Mouse (Mus musculus): ENCODE results near the gene Ccp110. TPM values are rescaled to one million over a fixed set of nuclear protein-coding genes. Genes with fewer than 3 reads are reported as not detected.

Ccp110 gene
- total and polyA plus RNA-seq, 2 experiments from 2014 or later = 16.1 to 24.6 TPM

- Histone ChIP-seq H3K27ac (peak overlapping the region; percentile 98; the same call in 1 of the 2 replicates), H3K4me2 (ENCODE audit: low read depth, low read length) (peak overlapping the region; percentile 66), H3K4me3 (ENCODE audit: low read length) (peak overlapping the region; percentile 90), H3K9me3 (ENCODE audit: low read length) (no peaks in the 10 kb centered on the region), H3K36me3 (ENCODE audit: insufficient read depth, low read length) (no peaks in the 10 kb centered on the region), H3K9ac (replicated peaks; ENCODE audit: low read length) (0 out of 2 replicates have a peak overlapping the region, but pooled peaks have one; percentile 82), H3K4me1 (ENCODE audit: insufficient read depth, low read length) (peaks cover 17% of the 10 kb centered on the region), H3K27me3 (ENCODE audit: insufficient read depth, low read length) (no peaks in the 10 kb centered on the region)
- DNase-seq (ENCODE audit: low spot score) (no peak), ATAC-seq (peak; percentile 2; the same call in 1 of the 2 replicates)
- 21% methylated on average over 6 of the region's 6 CpGs for WGBS
- no peak for TF ChIP-seq CTCF (IDR thresholded peaks at IDR 0.05; ENCODE audit: low read depth)
Observed at GRCm38 (mm10) chr7:118706051-118706450, 6.3 kb upstream of the Ccp110 start.

GRCm38 (mm10) chr7:118706488-118706887 is 5.9 kb upstream of the Ccp110 start:
- H3K27me3 ChIP-seq (ENCODE audit: insufficient read depth, low read length) = no peaks in the 10 kb centered on the region
- 89% methylated on average over 5 of the region's 5 CpGs for WGBS

GRCm38 (mm10) chr7:118707216-118707615 is 5.1 kb upstream of the Ccp110 start:
- Histone ChIP-seq H3K27me3 (ENCODE audit: insufficient read depth, low read length) (no peaks in the 10 kb centered on the region), H3K9ac (replicated peaks; ENCODE audit: low read length) (no peak overlapping the region), H3K4me3 (ENCODE audit: low read length) (no peak overlapping the region), H3K4me1 (ENCODE audit: insufficient read depth, low read length) (peaks cover 17% of the 10 kb centered on the region), H3K9me3 (ENCODE audit: low read length) (no peaks in the 10 kb centered on the region), H3K4me2 (ENCODE audit: low read depth, low read length) (no peak overlapping the region), H3K27ac (no peak overlapping the region), H3K36me3 (ENCODE audit: insufficient read depth, low read length) (no peaks in the 10 kb centered on the region)
- DNase-seq (ENCODE audit: low spot score) = no peak
- ATAC-seq = no peak
- WGBS = 86% methylated on average over 2 of the region's 2 CpGs
- TF ChIP-seq CTCF (IDR thresholded peaks at IDR 0.05; ENCODE audit: low read depth) = no peak

More at GRCm38 (mm10) chr7:118706488-118706887, 5.9 kb upstream of the Ccp110 start:
- Histone ChIP-seq H3K4me2 (ENCODE audit: low read depth, low read length) (no peak overlapping the region), H3K27ac (peak overlapping the region; percentile 98; the same call in 1 of the 2 replicates), H3K9ac (replicated peaks; ENCODE audit: low read length) (no peak overlapping the region), H3K4me1 (ENCODE audit: insufficient read depth, low read length) (peaks cover 17% of the 10 kb centered on the region), H3K36me3 (ENCODE audit: insufficient read depth, low read length) (no peaks in the 10 kb centered on the region), H3K9me3 (ENCODE audit: low read length) (no peaks in the 10 kb centered on the region), H3K4me3 (ENCODE audit: low read length) (no peak overlapping the region)
- ATAC-seq (no peak), DNase-seq (ENCODE audit: low spot score) (no peak)
- no peak for TF ChIP-seq CTCF (IDR thresholded peaks at IDR 0.05; ENCODE audit: low read depth)

- ATAC-seq = no peak
- Histone ChIP-seq H3K36me3 (ENCODE audit: insufficient read depth, low read length) (no peaks in the 10 kb centered on the region), H3K4me1 (ENCODE audit: insufficient read depth, low read length) (peaks cover 17% of the 10 kb centered on the region), H3K4me2 (ENCODE audit: low read depth, low read length) (no peak overlapping the region), H3K9me3 (ENCODE audit: low read length) (no peaks in the 10 kb centered on the region), H3K27me3 (ENCODE audit: insufficient read depth, low read length) (no peaks in the 10 kb centered on the region), H3K9ac (replicated peaks; ENCODE audit: low read length) (no peak overlapping the region), H3K4me3 (ENCODE audit: low read length) (no peak overlapping the region), H3K27ac (no peak overlapping the region)
- TF ChIP-seq CTCF (IDR thresholded peaks at IDR 0.05; ENCODE audit: low read depth) = no peak
- 67% methylated on average over 4 of the region's 4 CpGs for WGBS
- DNase-seq (ENCODE audit: low spot score) = no peak
Observed at GRCm38 (mm10) chr7:118708002-118708401, 4.3 kb upstream of the Ccp110 start.

- DNase-seq (ENCODE audit: low spot score) (no peak), ATAC-seq (no peak)
- H3K27ac ChIP-seq = no peak overlapping the region
- no peaks in the 10 kb centered on the region for H3K9me3 ChIP-seq (ENCODE audit: low read length)
- peaks cover 11% of the 10 kb centered on the region; the same call in 1 of the 2 replicates for H3K4me1 ChIP-seq (ENCODE audit: insufficient read depth, low read length)
- no peaks in the 10 kb centered on the region for H3K27me3 ChIP-seq (ENCODE audit: insufficient read depth, low read length)
- peaks cover 6% of the 10 kb centered on the region; the same call in 1 of the 2 replicates for H3K36me3 ChIP-seq (ENCODE audit: insufficient read depth, low read length)
- no peak overlapping the region for H3K4me2 ChIP-seq (ENCODE audit: low read depth, low read length)
- no peak overlapping the region for H3K4me3 ChIP-seq (ENCODE audit: low read length)
- WGBS = 58% methylated on average over 5 of the region's 5 CpGs
- no peak for TF ChIP-seq CTCF (IDR thresholded peaks at IDR 0.05; ENCODE audit: low read depth)
- H3K9ac ChIP-seq (replicated peaks; ENCODE audit: low read length) = no peak overlapping the region
Observed at GRCm38 (mm10) chr7:118710776-118711175, 1.6 kb upstream of the Ccp110 start.

- 94% methylated on average over 1 of the region's 1 CpGs for WGBS
- H3K36me3 ChIP-seq (ENCODE audit: insufficient read depth, low read length) = peaks cover 18% of the 10 kb centered on the region; the same call in 1 of the 2 replicates
- TF ChIP-seq CTCF (IDR thresholded peaks at IDR 0.05; ENCODE audit: low read depth) = no peak
- no peaks in the 10 kb centered on the region for H3K27me3 ChIP-seq (ENCODE audit: insufficient read depth, low read length)
- no peak overlapping the region for H3K9ac ChIP-seq (replicated peaks; ENCODE audit: low read length)
- DNase-seq (ENCODE audit: low spot score) (no peak), ATAC-seq (no peak)
- no peak overlapping the region for H3K4me2 ChIP-seq (ENCODE audit: low read depth, low read length)
- H3K9me3 ChIP-seq (ENCODE audit: low read length) = no peaks in the 10 kb centered on the region
- H3K4me3 ChIP-seq (ENCODE audit: low read length) = no peak overlapping the region
- no peak overlapping the region for H3K27ac ChIP-seq
- peaks cover 5% of the 10 kb centered on the region; the same call in 1 of the 2 replicates for H3K4me1 ChIP-seq (ENCODE audit: insufficient read depth, low read length)
Observed at GRCm38 (mm10) chr7:118714873-118715272, 2.5 kb downstream of the Ccp110 start.

- no peak overlapping the region for H3K4me3 ChIP-seq (ENCODE audit: low read length)
- H3K9me3 ChIP-seq (ENCODE audit: low read length) = no peaks in the 10 kb centered on the region
- H3K4me1 ChIP-seq (ENCODE audit: insufficient read depth, low read length) = peaks cover 5% of the 10 kb centered on the region; the same call in 1 of the 2 replicates
- WGBS = 92% methylated on average over 4 of the region's 4 CpGs
- DNase-seq (ENCODE audit: low spot score) = no peak
- H3K9ac ChIP-seq (replicated peaks; ENCODE audit: low read length) = no peak overlapping the region
- ATAC-seq = no peak
- H3K27ac ChIP-seq = no peak overlapping the region
- no peak overlapping the region for H3K4me2 ChIP-seq (ENCODE audit: low read depth, low read length)
- TF ChIP-seq CTCF (IDR thresholded peaks at IDR 0.05; ENCODE audit: low read depth) = no peak
- no peaks in the 10 kb centered on the region for H3K27me3 ChIP-seq (ENCODE audit: insufficient read depth, low read length)
- peaks cover 38% of the 10 kb centered on the region for H3K36me3 ChIP-seq (ENCODE audit: insufficient read depth, low read length)
Observed at GRCm38 (mm10) chr7:118718066-118718465, 5.7 kb downstream of the Ccp110 start.

Data from hindbrain, postnatal 0 days (tissue).